Mouse (Mus musculus) embryo, embryonic 10 days (tissue): ENCODE measurements around the gene Vldlr.

Experiments used
- DNase-seq: peaks from one replicate; pipeline ENCODE4 v3.0.0-alpha.2; 2015; ENCODE audit warnings: low spot score

Gene Vldlr

DNA sequence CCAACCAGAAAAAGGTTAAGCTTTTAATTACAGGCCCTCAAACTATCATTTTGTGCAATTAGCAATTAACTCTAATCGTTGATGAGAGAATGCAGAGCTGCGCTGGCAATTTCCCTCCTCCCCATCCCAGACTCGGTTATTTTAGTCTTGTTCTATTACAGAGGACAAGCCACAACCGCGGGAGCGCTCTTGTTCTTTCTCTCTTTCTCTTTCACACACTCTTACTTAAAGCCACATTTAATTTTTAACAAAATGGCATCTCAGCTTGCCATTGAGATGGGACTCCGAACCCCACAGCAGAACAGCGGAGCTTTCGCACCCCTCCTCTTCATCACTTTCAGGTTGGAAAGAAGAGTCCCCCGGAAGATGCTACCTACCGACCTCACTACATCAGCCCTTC is at the start of gene Vldlr:
TSS of gene Vldlr (plus strand) at position 167 of the 400 bp plus-strand sequence.
- DNase-seq = no peak

DNA sequence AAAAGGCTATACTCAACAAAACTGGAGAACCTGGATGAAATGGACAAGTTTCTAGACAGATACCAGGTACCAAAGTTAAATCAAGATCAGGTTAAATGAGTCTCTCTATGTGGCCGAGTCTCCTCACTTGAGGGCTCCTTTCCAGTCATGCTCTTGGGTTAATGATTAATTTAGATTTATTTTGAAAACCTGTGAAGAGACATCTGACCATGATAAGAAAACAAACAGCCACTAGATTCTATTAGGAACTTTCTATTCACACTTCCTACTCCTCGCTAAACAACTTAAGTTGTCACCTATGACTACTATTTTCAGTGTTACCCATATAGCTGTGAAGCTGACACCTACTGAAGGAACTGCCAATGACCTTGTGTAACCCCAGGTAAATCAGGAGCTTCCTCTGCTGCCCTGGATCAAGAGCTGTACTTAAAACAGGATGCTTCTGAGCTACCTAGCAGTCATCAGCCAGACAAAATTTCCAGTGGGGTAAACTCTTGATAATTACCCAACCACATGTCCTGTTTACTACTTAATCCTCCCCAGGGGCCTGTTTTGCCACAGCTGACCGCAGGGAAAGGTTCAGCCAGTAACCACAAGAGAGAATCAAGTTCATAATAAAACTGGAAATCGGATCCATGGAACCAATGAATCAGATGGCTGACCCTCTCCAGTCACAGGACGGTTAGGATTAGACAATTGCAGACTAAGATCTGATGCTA is 48.5 kb upstream of the Vldlr start:
- no peak for DNase-seq

DNA sequence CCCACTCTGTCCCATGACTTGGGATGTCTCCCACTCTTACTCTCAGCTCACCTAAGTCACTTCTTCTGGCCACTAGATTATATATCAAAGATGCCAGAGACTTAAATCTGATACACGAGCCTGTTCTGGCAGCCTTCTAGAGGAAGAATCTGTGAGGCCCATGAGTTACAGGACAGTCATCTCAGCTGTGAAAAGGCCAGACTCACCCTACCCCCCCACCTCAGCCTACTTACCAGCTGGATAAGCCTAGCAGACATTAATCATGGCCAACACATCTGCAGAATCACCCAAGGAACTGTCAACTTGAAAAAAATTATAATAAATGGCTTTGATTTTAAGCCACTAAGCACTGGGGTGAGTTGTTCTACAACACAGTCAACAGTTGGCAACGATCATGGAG is 42.4 kb upstream of the Vldlr start:
- DNase-seq = no peak

DNA sequence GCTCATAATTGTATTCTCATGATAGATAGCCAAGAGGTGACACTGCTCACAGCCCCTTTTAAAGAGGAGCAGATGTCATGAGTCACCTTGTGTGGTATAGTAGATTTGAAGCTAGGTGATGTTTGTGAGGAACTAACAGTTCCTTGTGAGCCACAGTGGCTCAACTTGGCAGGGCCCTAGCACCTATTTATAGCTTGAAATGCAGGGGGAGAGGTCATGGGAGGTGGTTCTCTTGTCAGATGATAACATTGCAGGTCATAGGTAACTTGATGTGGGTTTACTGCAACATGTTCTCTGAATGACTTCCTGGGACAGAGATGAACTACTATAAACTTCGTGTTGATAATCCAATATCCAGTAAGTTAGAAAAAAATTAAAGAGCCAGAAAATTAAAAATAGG is 40.7 kb upstream of the Vldlr start:
- no peak for DNase-seq

DNA sequence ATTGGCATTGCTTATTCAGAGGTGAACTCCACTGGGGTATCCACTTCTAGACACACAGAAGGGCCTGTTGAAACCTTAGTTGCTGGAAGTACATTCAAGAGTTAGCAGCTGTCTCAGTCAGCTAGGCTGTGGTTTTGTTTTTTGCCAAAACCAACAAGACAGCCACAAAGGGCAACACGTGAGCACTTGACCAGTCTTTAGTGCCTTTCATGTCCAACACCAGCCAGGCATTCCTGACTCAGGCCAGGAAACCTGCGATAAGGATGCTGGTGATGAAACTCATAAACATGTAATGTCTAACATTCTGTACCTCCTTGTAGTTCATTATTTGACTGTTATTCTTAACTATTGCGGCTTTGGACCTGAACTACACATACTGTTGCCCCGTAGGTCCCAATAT is 39.7 kb upstream of the Vldlr start:
- no peak for DNase-seq

DNA sequence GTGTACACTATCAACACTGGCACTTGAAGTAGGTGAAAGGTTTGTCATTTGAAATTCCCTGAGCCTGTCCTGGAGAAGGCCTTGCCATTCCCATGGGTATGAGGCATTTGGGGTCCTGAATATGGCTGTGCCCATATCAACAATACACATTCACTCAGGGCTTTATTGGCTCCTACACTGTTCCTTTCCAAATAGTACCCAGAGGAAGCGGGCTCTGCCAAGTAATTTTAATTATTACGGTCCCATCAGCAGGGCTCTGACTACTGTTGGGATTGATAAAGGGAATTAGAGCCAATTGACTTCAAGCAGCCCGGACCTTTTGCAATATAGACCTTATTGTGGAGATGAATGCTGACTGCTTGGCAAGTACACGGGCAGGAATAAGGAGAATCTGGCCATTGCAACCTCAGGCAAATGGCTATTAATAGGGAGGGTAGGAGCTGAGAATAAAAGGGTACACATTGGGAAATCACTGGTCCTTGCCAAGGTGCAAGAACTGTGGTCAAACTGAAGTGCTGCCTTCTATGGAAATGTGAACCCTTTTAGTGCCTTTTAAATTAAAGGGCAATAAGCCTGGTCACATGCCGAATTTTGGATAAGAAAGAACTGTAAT is 38.0 kb upstream of the Vldlr start:
- DNase-seq = no peak

DNA sequence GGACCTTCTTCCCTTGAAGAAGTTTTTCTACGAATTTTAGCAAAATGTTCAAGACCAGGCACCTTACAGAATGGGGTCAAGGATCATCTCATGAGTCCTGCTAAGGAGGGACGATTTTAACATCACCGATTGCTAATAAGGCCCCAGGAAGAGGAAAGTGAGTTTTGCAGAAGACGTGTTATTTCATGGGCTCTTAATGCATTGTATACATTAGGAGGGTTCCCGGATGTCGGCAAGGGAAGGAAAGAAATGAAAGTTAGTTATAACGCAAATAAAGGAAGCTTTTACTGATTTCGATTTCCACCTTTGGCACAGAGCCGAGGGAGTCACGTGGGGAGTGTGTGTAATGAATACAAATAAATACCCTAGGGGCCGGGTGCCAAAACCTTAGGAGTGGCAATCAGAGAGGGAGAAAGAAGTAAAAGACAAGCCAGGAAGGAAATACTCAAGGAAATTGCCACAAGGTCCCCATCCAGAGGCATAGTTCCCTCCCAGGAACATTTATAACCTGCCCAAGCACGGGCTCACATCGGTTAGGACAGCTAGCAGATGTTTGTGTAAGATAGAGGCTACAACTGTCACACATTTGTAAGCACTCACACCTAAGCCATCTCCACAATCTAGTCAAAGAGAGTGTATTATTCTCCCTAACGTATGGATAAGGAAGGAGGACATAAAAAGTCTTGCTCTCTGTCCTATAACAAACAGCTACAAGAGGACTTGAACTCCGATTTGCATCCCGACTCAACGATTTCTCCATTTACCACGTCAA is 35.7 kb upstream of the Vldlr start:
- DNase-seq = no peak

DNA sequence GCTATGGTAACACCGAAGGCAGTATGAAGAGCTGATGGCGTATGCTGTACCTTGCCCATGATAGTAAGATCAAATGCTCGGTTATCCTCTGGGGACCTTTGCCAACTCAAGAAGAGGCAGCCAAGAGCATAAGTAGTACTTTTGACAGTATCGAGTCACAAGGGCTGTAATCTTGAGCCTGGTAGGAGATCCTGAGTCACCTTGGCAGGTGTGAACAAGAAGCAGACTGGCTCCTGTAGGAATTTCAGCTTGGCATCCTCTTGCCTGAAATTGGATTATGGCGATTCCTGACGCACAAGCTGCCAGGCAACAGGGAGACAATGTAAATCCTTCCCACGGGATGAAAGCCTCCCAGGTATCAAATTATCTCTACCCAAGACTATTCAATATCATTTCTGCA is 32.8 kb upstream of the Vldlr start:
- DNase-seq = no peak

DNA sequence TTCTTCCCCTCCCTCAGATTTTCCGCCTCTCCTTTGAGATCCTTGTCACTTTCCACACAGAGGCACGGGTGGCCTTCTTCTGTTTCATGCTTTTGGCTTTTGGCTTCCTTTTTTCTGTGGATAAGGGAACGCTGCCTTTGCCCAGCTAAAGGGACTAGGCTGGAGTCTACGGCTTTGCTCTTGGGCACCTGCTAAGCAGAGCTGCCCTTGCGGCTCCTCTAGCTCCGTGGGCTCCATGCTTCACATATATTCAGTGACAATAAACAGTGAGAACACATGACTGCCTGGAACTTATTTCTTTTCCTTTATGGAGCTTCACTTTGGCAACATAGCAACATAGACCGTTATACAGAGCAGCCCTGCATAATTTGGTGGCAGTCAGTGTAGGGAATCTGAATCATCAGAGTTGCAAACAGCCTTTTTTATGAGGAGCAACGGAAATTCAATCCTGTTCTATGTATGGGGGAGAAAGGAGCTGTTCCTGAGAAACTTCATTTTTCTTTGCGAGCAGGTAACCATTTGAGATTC is 12.5 kb upstream of the Vldlr start:
- no peak for DNase-seq

DNA sequence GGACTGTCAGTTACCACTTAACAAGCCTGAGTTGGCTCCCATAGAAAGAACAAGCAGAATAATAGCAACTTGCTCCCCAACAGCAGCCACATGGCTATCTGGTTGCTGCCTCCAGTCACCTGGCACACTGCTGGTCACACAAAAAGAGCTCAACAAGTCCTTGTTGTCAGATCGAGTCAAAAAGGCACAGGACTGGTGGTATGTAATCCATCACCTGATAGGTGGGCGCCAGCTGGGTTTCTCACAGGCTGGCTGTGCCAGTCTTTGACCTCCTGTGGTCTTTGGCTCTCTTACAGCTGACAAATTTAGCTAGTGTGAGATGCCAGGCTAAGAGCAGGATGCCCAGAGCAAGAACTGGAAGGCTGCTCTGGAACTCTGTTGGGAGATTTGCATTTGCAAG is 5.3 kb upstream of the Vldlr start:
- DNase-seq = no peak

DNA sequence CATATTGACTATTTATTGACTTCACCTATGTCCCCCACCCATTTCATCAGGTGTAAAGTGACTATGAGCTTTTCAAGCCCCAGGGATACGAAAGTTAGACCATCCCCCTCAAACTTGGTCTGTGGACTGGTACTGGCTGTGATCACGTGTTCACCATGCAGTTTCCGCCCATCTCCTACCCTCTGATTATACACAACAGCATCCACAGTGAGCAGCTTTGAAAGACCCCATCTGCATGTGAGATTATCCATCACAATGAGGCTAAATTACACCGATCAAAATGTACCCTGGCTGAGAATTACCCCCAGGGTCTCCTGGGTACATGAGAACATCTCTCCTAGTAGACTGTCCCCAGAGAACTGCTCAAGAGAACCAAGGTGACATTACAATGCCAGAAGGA is 688 bp upstream of the Vldlr start:
- no peak for DNase-seq

DNA sequence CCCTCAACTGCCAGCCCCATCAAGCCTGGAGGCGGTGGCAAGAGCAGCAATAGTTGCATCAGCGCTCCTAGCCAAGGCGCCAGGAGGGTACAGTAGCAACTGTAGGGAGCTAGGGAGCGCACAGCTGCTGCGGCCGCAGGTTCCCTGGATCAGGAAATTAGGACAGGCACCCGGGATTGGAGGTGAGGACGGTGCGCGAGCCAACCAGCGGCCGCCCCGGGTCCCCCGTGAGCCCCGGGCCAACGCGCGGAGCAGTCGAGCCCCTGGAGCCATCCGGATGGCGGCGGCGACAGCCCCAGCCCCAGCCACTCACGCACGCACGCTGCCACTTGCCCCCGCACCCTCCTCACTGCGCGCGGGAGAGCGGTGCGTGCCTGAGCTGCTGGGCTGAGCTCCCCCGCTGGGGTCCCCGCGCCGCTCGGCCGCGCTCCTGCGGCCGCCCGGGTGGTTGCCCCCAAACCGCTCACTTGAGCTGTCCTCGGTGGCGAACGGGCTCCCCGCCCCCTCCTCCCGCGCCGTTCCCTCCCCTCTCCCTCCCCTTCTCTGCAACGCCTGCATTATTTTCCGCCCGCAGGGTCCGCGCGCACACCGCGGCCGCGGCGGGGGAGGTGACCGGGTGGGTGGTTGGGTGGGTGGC is 601 bp downstream of the Vldlr start:
- peak; percentile 81 for DNase-seq

DNA sequence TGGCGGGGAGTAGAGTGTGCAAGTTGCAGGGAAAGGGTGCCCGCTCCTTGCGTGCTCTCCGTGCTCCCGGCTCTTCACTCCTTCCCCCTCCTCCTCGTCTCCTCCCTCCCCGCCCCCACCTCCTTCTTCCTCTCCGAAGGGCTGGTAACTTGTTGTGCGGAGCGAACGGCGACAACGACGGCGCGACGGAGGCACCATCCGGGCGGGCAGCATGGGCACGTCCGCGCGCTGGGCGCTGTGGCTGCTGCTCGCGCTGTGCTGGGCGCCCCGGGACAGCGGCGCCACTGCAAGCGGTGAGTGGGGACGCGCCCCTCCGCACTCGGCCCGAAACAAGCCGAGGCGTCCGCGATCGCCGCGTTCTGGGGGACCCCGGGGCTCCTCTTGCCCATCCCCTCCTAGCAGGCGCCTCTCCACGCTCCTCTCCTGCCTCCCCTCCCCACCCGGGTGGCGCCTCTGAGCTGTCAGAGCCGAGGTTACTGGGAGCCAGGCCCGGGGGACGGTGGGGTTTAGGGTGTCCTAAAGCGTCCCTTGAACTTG is 1.2 kb downstream of the Vldlr start:
- DNase-seq = peak; percentile 50

DNA sequence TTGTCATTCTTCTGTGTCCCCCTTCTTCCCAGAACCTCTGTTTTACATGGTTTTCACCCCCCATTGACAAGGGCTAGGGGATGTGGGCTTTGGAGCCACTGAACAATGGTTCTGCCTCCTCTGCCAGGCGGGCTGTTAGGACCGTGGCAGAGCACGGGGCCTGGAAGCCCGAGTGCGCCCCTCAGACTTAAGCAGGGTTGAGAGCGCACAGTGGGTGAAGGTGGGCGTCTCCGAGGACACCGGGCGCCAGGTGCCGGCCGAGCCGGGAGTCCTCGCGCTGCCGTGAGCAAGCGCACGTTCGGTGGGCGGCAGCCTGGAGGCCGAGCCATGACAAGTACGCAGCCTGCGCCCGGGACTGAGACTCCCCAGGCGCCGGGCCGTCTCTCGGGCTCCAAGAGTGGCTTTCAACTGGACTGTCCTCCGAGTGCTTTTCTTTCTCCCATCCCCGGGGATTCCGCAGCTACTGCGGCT is 1.7 kb downstream of the Vldlr start:
- peak; percentile 51 for DNase-seq

DNA sequence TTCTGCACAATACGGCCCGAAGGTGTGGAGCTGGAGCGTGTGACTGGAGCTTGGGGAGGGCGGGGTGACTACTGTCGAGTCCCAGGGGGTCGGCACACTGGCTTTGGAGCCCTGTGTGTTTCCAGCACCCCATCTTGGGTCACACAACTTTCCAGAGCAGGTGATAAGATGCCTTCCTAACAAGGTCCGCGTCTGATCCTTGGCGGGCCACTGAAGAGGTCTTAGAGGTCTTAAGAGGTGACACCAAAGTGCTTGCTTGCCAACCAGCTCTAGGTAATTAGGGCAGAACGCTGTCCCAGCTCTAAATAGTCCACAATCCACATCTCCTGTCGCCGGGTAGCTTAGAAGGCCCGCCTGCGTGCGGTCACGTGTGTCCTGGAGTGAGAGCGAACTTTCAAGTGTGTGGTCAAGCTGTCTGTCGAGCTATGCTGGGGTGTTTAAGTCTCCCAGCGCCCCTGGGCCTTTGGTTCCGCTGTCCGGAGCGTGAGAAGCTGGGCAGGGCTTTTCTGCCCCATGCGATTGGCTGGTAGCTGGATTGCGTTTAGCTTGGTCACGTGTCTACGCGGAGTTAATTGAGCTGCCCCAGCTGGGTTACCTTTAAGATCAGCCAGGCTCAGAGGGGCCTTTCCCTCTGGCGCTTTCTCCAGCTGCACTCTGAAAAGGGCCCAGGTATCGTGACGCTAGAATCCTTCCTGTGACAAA is 2.4 kb downstream of the Vldlr start:
- DNase-seq = peak; percentile 87

DNA sequence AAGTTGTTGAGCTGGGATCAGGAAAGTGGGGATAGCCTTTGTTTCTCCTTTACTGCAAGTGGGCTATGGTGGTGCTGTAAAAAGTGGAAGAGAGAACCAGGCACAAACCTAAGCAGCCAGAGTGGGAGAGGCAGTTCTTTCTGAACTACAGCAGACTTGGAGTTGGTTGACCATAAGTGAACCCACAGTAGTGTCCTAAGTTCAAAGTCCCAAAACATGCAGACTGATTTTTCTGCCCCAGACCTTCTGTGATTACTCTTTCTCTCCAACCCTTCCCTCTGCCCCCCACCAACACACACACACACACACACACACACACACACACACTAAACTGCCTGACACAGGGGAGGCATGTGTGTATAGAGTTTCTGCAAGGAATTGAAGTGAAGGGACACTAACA is 3.3 kb downstream of the Vldlr start:
- DNase-seq = no peak

DNA sequence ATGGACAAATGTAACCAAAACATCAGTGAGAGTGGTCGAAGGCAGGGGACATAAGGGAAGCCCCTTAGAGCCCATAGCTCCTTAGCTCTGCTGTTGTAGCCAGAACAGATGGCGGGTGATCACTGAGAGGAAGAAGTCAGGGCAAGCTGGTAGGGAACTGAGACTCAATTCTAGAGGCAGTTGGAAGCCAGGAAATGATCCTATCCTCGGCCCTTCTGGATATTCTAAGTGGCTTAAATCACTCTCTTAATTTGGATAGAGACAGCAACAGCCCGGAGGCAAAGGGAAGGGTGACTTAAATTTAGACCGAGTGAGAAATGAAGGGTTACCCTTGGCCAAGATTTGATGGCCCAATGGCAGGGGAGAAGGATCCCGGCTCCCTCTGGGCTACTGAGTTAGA is 6.8 kb downstream of the Vldlr start:
- no peak for DNase-seq

DNA sequence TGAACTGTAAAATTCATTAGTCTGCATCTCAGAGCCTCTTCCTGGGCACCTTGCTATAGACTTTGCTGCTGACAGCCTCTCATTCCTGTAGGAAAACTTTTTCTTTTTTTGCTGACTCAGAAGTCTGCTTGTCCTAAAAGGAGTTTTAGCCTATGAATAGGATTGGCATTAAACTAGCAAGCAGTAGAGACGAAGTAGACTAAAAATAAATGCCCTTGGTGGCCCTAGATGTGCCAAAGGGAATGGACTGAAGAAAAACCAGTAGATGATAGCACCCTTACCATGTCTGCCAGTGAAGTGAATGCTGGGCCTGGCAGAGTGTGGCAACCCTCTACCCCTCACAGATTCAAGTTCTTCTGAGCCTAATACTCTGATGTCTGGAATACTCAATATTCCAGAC is 8.1 kb downstream of the Vldlr start:
- no peak for DNase-seq

DNA sequence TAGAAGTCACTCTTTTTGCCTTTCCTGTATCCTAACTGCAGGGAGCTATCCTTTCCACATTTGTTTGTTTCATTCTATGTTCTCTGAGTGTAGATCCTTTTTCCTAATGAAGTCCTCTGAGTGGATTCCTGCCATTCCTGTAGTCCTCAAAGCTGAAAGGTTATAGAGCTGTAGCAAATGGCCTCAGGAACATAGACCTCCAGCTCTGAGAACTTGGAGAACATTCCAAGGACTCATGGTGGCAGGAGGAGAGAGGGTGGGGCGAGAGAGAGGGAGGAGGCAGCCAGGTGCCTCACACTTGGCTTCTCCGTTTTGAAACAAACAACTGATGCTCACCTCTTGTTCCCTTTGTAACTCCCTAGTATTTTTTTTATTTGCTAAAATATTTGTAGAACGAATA is 10.3 kb downstream of the Vldlr start:
- no peak for DNase-seq

DNA sequence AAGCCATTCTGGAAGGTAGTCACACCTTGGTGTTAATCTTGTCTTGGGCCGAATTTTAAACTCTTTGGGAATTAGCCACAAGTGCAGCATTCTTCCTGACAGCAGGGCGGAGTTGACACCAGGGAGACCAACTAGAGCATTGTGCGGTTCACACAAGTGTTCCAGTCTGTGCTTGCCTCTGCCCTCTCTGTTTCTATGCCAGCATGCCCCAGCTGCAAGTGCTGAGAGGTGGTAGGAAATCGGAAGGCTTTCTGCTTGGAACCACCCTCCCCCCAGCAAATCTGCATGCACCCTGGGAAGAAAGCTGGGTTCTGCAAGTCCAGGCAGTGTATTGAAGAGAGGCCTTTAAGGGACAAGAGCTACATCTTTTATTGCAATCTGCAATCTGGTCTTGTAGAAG is 10.8 kb downstream of the Vldlr start:
- DNase-seq = no peak

DNA sequence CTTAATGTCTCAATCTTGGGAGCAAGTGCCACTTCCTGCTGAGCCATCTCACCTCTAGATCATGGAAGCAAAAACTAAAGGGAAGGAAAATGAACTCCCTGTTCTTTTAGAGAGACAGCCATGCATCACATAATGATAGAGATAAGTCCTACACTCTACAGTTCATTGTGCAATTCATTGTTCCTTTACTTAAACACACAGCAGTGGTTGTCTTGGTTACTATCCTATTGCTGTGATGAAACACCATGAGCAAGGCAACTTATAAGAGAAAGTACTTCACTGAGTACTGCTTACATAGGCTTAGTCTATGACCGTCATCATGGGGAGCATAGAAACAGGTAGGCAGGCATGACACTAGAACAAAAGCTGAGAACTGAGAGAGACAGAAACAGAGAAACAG is 12.0 kb downstream of the Vldlr start:
- DNase-seq = no peak

DNA sequence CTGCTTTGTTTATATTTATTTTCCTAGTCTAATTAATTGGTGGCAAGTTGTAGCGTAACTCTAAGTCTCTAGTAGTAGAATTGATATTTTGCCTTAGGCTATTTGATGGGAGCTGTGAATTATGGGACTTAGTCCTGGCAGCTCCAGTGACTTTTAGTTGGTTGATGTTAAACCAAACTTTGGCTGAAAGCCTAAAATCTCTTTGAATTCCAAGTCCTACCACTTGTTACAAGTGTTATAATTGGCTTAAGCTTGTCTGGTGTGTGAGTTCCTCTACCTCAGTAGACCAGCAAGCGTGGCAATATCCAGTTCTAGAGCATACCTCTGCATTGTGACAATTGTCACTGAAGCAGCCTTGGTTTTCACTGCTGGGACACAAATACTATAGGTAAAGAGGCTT is 17.1 kb downstream of the Vldlr start:
- DNase-seq = no peak
